Mouse (Mus musculus) brain, embryonic 14.5 days (tissue): Measurements from ENCODE around the gene Vmn2r96.

Source experiments
- CTCF ChIP-seq: fragments of 200-500 bp; IDR thresholded peaks from 2 replicates; pipeline ENCODE4 v1.5.1; 2012; ENCODE audit warnings: inconsistent platforms, mild to moderate bottlenecking, moderate library complexity, borderline replicate concordance; ENCODE audit not compliant: insufficient read depth, insufficient read length; ENCODE audit errors: extremely low read depth
- POLR2A ChIP-seq: fragments of 200-500 bp; IDR thresholded peaks from 2 replicates; pipeline ENCODE4 v1.6.1; 2012; ENCODE audit warnings: mild to moderate bottlenecking, inconsistent platforms, borderline replicate concordance; ENCODE audit not compliant: poor library complexity, insufficient read depth, insufficient read length, severe bottlenecking; ENCODE audit errors: extremely low read depth

DNA sequence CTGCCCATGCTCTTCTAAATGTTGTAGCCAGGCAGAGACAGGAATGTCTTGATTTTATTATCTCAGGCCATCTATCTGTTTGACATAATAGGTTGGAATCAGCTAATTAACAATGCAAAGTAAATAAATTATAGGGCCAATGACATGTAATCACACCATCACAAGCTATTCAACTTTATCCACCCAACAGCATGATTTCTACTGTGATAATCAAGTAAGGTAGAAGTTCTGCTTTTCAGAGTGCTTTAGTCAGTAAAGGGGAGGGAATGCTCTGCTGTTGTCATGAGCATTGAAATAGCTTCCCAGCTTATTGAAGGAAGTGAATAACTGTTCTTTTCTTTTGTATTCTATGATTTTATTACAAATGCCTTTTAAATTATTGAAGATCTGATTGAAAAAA lies 53.6 kb downstream of the Vmn2r96 start:
- TF ChIP-seq POLR2A, result no peak
- no peak for TF ChIP-seq CTCF
